Mouse (Mus musculus): ENCODE measurements around the gene Ptprn.

The Ptprn gene

DNA sequence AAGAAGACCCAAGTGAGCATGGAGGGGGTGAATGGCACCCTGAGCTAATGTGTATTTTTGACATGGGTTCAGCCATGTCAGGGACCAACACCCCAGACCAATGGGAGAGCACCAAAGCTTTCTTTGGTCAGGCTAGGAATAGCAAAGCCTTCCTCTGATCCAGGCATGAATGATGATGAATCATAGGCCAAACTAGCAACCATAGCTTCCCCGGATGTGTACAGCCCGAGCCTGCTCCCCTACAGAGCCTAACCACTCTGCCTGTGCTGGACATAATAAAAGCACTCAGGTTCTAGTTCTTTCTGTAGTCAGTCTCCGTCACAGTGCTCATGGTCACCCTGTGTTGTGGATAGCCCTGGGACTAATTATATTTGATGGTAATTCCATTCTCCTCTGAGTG, 42.8 kb downstream of the Ptprn start:
- no peak for DNase-seq

DNA sequence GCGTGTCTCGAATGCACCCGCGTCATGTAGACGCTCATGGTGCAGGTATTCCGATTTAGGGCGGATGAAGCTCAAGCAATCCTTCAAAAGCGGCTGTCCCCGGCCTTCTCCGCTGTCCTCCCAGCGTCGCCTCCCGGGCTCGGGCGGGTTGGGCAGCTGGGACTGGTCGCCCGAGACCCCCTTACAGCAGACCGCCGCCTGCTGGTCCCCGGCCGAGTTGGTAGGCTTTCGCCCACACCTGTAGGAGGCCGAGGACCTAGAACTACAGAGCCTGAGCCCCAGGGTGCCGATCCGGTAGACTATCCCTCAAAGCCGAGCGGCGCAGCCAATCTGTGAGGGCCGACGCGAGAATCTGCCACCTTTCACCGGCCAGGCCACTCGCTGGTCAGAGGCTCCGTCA, 44.8 kb downstream of the Ptprn start, which contains the start of gene Tuba4a:
Gene Tuba4a, minus strand, starts transcription at position 335 of the 400 bp plus-strand sequence.
- DNase-seq: peak; percentile 40

DNA sequence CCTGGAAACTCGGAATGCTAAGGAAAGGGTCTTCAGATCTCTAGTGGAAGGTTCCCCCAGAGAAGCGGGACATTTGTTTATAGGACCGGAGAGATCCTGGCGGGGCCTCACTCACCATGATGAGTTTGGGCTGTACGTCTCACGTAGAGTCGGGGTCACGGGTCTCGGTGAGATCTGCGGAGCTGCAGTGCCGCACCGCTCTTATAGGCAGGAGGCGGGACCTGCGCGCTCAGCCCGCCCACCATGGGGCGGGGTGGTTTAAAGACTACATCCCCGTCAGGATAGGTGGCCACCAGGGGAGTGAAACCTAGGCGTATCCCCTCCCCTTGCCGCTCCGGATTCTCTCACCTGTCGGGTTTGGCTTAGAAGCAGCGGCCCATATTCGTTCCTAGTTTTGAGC, 45.2 kb downstream of the Ptprn start:
- peak; percentile 89 for DNase-seq

DNA sequence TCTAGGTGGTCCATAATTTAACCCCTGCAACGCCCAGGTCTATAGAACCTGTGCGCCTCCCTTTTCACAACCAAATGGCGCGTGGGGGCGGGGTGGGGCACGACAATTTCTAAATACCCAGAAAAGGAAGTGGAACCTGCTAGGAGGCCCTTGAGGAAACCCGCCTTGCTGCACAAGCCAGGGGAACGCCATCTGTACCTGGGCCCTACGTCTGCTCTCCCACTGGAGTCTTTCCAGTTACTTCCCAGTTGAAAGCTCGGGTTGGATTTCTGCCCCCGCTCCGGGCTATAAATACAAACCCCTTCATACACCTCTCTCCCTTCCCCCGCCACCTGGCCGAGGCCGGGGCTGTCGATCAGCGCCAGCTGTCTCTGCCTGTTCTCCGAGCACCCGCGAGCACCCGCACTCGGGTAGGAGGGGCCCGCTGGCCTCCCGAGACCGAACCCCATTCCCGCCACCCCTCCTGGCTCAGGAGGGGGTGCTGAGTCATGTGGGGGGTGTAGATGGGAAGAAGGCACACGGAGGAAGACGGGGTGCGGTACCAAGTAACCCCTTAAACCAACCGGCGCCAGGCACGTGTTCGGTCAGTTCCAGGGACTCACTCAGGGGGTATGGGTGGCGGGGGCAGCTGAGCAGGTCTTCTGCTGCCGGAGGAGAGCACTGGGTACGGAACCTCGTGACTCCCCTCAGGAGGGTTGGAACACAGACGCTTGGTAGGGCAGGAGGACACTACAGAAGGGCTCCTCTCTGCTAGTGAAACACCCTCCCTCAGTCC, 45.9 kb downstream of the Ptprn start:
- DNase-seq: peak; percentile 69

DNA sequence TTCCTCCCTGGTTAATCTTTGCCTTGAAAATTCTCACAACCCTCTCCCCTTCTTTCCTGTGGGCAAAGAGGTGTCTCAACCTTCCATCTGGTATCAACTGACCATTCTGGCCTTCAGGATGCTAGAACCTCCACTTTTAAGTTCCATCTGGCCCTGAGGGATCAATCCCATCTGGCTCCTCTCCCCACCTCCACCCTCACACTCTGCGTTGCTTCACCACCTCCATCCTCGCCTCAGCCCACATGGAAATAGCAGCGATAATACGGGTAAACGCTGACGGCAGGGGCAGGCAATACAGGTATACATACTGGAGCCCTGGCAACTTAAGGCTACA, 46.4 kb downstream of the Ptprn start:
- no peak for DNase-seq

DNA sequence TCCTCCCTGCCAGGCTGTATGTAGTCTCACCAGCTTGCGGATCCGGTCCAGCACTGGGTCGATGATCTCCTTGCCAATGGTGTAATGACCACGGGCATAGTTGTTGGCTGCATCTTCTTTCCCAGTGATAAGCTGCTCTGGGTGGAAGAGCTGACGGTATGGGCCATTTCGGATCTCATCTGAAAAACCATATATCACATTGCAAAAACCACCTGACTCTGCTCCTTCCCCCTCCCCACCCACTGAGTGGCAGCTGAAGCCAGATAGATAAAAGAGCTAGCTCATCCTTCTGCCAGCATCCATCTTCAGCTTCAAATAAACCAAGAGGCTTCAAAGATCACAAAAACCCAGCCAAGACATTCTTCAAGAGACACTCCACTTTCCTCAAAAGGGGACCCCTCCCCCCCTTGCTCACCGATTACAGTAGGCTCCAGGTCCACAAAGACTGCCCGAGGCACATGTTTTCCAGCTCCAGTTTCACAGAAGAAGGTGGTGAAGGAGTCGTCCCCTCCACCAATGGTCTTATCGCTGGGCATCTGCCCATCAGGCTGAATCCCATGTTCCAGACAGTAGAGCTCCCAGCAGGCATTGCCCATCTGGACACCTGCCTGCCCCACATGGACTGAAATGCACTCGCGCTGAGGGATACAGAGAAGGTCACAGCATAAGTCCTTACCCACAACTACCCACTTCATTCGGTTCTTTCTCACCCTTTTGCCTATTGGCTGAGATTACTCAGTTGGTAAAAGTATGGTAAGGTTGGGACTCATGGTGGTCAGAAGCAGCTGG, 47.3 kb downstream of the Ptprn start:
- DNase-seq: no peak

DNA sequence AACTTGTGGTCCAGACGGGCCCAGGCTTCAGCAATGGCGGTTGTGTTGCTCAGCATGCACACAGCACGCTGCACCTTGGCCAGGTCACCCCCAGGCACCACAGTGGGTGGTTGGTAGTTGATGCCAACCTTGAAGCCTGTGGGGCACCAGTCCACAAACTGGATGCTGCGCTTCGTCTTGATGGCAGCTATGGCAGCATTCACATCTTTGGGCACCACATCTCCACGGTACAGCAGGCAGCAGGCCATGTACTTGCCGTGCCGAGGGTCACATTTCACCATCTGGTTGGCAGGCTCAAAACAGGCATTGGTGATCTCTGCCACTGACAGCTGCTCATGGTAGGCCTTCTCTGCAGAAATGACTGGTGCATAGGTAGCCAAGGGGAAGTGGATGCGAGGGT, 48.5 kb downstream of the Ptprn start:
- no peak for DNase-seq

DNA sequence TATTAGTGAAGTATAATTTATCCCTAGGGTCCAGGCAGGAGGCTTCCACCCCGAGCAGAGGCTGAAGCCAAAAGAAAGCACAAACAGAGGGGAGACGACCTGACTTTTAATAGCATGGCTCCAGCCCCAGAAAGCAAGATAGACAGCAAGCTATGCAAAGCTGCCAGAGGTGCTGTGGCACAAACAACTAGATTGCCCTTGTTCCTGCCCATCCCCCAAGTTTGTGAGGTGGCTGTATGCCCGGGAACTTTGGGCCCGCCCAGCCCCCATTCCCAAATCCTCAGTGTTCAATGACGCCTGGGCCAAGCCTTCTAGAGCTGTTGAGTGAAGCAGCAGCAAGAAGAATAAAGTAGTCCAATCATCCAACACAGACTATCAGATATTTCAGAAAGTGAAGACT, 49.4 kb downstream of the Ptprn start:
- DNase-seq: peak; percentile 44

DNA sequence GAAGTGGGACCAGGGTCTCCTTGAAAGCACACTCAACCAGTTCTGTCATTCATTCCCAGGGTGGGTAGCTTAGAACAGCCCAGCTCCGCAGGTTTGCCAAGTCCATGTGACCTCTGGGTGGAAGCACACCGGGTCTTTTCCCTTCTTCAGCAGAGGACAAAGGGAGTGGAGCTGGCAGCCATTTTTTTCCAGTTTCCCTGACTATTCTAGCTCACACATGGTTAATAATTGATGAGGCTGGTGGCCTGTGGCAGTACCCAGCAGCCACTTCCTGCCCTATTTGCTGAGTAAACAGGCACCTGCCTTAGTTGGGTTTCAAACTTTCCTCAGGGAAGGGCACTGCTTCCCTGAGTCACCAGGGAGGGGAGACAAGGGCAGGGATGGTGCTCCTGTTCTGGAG, 49.9 kb downstream of the Ptprn start:
- DNase-seq: no peak

DNA sequence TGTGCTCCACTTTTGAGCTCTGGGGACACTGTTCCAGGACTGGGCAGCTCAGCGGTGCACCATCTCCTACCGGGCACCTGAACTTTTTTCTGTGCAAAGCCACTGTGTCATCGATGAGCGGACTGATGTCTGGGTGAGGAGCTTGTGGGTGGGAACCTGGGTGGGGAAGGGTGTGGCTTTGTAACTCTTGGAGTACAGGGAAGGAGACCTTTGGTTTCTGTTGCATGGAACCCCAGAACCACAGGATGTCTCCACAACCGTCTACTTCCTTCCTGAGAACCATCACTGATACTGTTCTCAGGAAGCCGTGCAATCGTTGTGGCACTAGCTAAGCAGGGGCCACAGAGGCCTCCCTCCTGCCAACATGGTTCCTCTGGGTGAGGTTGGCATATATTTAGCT, 51.2 kb downstream of the Ptprn start:
- no peak for DNase-seq

DNA sequence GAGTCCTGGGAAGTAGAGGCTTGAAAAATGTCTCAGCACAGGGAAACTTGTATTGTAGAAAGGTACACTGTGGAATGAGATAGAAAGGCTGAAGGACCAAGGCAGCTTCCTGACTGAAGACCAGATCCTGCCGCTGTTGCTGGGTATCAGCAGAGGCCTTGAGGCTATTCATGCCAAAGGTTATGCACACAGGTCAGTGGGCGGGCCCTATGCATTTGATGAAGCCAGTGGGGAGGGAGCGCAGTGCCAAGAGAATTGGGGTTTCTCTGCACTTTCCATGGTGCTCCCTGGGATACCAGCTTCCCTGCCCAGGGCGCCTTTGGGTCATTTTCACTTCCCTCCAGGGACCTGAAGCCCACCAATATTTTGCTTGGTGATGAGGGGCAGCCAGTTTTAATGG, 51.8 kb downstream of the Ptprn start:
- no peak for DNase-seq

DNA sequence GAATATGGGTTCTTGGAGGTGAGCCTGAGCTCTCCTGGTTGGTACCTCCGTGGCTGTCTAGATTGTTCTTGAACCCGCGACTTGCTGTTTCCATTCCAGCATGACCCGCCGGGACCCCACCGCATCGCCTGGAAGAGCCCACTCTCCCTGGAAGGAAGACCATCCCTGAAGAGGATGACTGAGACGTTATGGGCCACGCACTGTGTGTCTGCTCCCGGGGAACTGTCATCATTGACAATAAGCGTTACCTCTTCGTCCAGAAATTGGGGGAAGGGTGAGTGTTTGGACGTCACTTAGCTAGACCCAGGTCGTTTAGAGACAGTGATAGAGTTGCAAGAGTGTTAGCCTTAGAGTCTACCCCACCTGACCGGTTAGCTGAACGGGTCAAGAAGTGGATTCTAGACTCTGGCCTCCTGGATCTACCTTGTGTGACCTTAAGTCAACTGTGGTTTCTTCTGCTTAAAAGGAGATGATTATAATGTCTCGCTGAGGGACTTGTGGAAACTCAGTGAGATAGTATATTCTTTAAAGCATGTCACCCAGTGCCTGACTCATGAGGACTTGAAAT, 53.1 kb downstream of the Ptprn start:
- no peak for DNase-seq

DNA sequence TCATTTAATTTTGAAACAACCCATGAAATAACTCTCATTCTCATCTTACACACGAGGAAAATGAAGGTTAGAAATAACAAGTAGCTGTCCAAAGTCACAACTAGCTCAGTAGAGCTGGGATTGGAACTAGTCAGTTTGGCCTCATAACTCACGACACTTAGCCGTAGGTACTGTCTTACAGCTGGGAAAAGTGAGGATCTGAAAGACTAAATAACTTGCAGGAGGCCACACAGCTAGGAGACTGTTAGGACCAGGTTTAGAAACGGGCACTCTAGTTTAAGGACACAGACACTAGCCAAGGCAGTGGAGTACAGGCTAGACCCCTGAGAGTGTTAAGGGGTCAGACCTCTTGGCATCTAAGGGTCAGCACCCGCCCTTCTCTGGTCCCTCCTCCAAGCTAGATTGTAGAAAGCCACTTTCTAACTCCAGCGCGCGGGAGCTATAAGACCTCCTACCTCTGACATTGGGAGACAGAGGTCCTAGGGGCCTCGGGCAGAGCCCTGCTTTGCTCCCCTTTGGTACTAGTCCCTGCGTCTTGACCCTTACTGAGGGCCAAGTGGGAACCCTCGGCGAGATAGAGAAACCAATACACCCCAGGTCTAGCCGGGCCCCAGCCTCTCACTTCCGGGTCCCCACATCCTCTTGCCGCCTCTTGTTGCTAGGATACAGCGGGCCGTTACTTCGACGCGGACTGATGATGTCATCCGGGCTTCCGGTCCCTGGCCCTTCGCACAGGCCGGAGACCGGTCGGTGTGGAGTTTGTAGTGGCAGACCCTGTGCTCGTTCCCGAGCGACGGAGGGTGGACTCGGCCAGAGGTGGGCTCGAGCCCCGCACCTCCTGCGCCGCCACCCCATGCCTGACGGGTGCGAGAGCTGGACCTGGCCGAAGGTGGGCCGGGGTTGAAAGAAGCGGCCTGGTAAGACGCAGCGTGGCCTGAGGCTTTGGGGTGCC, 53.9 kb downstream of the Ptprn start, which contains the start of the genes Glb1l and Stk16:
Gene Glb1l, minus strand, starts transcription at position 678 of the 952 bp plus-strand sequence.
Gene Stk16, plus strand, starts transcription at position 703 of the 952 bp plus-strand sequence.
- DNase-seq: peak; percentile 97

DNA sequence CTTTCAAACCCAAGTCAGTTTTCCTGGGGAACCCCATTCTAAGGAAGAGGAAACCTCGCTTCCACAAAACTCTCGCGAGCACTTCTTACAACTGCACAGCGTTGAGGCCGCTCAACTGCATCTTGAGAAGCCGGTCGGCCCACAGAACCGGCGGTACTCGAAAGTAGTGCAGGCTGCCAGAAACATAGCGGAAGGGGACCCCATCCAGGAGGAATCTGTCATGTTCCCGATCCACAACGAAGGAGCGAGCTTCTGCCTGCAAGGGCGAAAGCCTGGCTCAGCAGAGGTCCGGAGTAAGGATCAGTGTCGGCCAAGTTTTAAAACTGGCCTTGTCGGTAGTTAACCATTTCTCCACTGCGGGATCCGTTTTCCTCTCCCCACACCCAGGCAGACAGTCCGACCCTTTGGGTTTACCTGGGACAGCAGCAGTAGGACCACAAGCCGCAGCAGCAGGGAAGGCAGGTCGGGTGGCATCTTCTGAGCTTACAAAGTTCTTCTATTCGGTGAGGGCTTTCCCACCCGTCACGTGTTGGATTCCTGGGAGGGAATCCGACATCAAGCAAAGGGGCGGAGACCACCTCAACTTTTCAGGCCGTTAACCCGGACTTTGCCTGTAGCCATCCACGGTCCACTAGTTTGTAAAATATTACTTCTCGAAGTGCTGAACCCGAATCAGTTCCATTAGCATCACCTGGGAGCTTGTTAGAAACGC, 55.2 kb downstream of the Ptprn start:
- no peak for DNase-seq

DNA sequence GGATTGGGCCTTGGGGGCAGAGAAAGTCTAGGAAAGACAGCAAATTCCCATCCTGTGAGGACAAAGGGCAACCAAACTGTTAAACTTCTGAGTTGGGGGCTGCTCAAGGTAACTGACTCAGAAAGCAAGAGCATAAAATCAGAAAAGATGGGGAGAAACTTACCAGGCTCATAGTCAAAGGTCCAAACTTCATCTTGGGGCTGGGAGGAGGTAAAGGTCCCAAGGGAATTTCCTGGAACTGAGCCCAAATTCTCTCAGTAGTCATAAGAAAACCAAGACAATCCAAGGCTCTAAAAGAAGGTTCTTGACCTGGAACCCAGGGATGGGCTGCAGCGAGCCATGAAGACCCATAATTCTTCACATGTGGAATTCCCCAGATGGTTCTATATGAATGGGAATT, 63.1 kb downstream of the Ptprn start:
- DNase-seq: no peak
